Mouse (Mus musculus) T-cell, adult 2 months (primary cell): Measurements from ENCODE around the gene Sirt4.

ENCODE experiments used
- DNase-seq: peaks from one replicate; pipeline ENCODE4 v3.0.0; 2022; ENCODE audit warnings: low spot score

The Sirt4 gene

DNA sequence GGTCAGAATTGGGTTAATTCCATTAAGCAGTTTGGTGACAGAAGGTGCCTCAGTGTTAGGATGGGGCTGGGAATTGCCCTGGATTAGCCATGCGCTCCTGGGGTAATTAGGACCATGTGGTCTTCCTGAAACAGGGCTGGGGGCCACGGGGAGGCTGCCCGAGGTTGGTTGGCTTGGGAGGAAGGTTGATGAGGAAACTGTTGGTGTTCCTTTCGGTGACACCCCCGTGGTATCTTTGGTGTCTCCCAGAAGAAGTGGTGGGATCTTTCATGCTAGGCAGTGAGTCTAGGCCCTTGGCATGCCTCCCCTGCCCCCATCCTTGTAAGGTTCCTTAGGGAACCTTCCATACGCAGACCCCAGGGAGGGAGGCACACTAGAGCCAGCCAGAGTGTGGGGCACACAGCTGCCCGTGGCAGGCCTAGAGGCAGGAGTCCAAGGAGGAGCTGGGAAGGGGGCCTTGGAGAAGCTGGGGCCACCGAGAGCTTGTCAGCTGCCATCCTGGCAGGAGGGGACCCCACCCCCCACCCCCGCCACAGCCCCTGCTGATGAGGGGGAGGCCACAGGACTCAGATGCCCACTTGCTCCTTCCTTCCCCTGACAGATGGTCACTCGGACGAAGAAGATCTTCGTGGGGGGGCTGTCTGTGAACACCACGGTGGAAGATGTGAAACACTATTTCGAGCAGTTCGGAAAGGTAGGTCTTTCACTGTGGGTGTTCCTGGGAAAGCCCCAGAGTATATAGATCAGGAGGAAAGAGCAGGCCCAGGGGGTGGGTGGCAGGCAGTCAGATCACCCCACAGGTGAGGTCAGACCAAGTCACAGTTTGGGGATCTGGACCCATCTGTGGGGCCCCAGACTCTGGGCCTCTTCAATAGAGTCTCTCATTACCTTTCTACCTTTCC is 49.4 kb downstream of the Sirt4 start:
- no peak for DNase-seq

DNA sequence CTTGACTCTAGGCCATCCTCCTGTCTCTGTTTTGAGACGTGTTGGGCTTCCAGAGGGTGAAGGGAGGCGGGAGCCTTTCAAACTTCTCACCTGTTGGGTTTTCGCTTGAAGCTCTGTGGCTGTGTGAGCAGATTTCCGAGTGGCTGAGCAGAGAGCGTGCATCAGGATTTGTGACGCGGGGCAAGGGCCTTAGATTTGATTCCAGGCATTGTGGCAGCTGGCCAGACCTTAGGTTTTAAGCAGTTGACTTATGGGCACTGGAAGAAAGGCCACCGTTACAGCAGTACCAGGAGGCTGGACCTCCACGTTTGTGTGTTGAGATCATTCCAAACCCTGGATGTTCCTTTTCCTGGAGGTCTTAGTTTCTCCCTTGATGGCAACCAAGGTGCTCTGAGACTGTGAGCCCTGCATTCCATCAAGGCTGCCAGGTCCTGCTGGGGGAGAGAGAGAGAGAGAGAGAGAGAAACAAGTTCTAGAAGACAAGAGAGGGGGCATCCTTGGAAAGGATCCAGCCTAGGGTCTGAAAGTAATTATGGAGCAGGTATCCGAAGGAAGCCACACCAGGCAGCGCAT is 50.2 kb downstream of the Sirt4 start:
- DNase-seq = no peak

DNA sequence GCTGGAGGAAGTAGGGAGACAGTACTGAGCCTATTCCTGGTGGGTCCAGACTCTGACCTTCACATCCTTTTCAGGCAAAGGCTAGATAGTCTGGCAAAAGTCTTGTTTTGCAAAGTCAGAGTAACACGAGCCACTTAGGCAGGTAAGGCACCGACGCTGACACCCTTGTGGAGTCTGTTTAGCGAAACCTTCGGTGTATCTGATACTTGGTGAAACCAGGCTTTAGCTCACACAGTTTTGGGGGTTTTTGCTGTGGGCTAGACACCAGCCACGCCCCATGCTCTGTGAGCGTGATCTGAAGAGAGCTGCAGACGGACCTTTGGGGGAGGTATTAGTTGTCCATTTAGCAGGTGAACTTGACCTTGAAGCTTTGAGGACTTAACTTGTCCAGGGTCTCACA is 51.3 kb downstream of the Sirt4 start:
- DNase-seq = no peak

DNA sequence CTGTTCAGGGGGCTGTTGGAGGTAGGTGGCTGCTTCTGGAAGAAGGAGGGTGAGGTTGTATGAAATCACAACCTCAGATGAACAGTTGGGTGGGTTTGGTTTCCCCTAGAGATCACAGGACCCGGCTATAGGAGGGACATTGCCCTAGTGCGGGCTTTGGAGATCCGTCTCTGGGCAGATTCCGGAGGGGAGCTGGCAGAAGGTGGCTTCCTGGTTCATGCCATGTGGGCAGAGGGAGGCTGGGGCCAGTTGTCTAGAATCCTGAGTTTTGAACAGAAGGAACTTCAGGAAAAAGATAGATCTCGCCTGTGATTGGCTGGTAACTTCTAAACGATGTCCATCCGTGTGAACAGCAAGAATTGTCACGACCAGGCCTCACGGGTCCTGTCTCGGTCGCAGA is 52.1 kb downstream of the Sirt4 start:
- no peak for DNase-seq

DNA sequence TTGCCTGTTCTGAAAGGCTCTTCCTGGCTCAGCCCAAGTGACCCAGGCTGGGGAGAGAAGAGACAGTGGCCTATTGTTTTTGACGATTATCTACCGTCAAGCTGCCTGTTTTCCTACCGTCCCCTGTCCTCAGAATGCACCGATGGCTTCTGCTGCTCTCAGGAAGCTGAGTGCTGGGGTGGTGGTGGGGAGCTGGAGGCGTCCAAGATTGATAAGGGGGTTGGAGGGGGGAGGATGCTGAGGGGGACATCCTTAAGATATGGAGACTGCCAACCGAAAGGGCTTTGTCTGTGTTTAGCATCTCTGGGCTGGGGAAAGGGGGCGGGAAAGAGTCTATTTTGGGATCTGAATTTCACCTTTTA is 52.6 kb downstream of the Sirt4 start:
- no peak for DNase-seq

DNA sequence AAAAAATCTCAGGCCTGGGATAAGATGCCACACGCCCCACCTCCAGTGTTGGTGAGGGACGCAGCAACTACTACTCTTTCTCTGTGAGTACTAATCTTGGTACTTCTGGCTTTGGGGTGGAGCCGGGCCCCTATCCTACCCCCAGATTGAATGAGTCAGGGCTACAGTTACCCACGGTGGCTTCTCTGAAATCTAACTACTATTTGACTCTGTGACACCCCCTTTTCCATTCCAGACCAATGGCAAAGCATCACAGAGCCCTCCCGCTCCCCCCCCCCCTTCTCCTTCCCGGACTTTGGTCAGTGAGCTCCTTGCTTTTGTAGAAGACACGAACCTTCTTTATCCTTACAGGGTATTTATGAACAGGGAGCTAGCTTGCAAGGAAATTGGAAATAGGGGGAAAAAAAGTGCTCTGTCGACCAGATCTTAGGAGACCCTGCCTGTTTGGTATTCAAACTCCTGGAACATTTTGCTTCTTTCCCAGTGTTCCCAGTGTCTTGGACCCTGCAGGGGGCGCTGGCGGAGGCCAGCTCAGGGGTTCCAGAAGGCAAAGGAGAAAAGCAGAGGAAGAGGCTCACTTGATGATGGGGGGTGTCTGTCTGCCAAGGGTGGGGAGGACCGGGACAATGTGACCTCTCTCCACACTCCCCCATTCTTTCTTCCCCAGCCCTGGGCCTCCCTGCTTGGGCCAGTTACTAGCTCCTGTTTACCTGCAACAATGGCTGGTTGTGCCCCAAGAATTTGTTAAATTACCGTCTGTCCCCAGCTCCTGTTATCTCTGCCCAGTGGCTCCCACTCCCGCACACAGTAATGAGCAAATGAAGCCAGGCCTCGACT is 53.2 kb downstream of the Sirt4 start:
- no peak for DNase-seq

DNA sequence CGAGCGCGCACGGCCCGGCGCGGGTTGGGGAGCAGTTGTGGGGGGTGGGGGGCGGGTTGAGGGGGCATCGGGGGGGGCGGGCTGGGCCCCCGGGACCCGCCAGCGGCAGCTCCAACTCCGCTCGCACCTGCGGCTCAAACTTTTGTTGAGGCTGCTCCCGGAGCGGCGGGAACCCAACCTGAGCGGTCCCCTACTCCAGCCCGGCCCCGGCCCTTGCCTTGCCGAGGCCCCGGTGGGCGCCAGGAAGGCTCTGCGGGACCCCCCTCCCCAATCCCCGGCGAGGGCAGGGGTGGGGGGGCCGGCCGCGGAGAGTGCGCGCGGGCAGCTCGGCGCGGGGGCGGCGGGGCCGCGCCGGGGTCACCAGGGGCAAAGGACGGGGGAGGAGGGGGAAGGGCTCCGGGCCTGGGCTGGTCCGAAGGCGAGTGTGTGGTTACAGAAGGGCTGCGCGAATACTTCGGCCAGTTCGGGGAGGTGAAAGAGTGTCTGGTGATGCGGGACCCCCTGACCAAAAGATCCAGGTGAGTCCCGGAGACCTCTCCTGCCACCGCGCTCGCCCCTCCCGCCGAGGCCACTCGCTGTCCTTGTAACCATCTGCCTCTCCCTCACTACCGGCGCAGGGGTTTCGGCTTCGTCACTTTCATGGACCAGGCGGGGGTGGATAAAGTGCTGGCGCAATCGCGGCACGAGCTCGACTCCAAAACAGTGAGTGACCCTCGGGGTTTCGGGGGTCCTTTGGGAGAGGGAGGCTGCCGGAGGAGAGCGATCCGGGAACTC is 54.2 kb downstream of the Sirt4 start:
- DNase-seq = no peak

DNA sequence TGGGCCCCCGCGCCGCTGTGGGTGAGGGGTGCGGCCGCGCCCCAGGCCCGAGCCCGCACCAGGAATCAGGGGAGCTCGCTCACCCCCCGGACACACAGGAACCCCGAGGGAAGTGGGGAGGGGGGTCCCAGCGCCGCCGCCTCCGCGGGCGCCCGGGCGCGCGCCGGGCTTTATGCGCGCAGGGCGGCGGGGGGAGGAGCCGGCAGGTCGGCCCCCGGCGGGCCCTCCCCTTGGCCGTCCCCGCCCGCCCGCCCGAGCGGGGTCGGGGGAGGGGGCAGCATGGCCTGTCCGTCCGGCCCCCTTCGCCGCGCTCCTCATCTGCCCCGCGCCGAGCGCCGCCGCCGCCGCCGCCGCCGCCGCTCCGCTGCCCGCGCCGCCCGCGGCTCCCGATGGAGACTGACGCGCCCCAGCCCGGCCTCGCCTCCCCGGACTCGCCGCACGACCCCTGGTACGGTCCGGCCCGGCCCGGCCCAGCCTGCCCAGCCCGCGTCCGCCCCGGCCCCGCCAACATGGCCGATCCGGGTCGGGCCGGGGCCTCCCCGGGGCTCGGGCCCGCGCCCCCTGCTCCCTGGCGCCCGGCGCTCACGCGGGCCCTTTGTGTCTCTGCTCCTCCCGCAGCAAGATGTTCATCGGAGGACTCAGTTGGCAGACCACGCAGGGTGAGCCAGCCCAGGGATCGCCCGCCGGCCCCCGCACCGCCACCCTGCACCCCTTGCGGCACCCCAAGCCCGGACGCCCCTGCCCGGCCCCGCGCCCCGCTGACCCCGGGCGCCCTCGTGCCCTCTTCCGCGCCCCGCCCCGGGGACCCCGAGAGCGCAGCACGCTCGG is 55.0 kb downstream of the Sirt4 start, which contains the start of gene Msi1:
TSS of gene Msi1 (plus strand) at position 241 of the 828 bp plus-strand sequence.
- no peak for DNase-seq

DNA sequence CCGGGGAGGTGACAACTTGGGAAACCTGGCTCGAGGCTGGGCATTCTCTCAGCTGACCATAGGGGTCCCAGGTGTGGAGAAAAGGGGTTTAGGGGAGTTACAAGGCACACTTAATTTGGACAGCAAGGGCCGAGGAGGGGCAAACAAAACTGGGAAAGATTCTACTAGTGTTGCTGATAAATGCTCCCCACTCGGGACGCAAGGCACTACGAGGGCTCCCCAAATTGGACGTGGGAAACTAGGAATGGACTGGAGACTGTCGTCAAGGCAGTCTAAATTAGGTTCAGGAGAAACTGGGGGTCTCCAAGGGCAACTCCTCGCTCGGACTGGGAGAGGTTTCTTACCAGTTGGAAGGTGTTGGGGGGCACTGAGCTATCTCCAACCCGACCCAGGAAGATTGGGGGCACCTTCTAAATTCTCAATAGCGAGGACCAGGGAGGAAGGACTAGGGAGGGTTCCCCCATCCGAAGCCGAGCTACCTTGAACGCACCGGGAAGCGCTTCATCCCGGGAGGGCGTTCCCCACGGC is 55.6 kb downstream of the Sirt4 start:
- DNase-seq = no peak
